Comparison of ENCODE assay signal across 12 mouse cellular contexts in genomic region chr12:76818120-76818519, GRCm38 (mm10). TPM values are rescaled to one million over a fixed set of nuclear protein-coding genes. Genes with fewer than 3 reads are reported as not detected.
DNase-seq lines count a peak whose midpoint lies in the region; ATAC-seq and TF ChIP-seq lines count a peak whose summit lies in the region.
"Had no signal": no experiment of that assay in that cellular context is flagged by ENCODE, and none has a peak within 500 bp of the region (broad histone marks: within the 10 kb centered on the region; RNA-seq: fewer than 3 reads in every experiment).

No protein-coding gene starts in this region.

- WGBS in midbrain, embryonic 14.5 days: 47% methylated on average over 4 of the region's 4 CpGs
- WGBS in midbrain, postnatal 0 days: 46% methylated on average over 4 of the region's 4 CpGs
- 55% methylated on average over 4 of the region's 4 CpGs for WGBS in stomach, embryonic 15.5 days
- WGBS in hindbrain, embryonic 13.5 days: 68% methylated on average over 4 of the region's 4 CpGs

- no peak overlapping the region for H3K4me2 ChIP-seq in midbrain, embryonic 14.5 days (ENCODE audit: low read length)
- H3K4me2 ChIP-seq in midbrain, postnatal 0 days (ENCODE audit: low read depth, low read length, poor library complexity, severe bottlenecking): no peak overlapping the region
- peak overlapping the region; percentile 17; the same call in 1 of the 2 replicates for H3K4me2 ChIP-seq in stomach, embryonic 15.5 days
- H3K4me2 ChIP-seq in hindbrain, embryonic 13.5 days: no peak overlapping the region
- H3K4me2 ChIP-seq: hindbrain, embryonic 15.5 days; liver, embryonic 15.5 days; neural tube, embryonic 12.5 days had no signal

- no peak for ATAC-seq in midbrain, embryonic 14.5 days (ENCODE audit: low FRiP score, low TSS enrichment)
- no peak for ATAC-seq in midbrain, postnatal 0 days (ENCODE audit: low FRiP score)
- ATAC-seq in stomach, embryonic 15.5 days (ENCODE audit: insufficient read depth, low FRiP score, low read depth): peak; percentile 73
- no peak for ATAC-seq in hindbrain, embryonic 13.5 days (ENCODE audit: low FRiP score)

- no peak for TF ChIP-seq CTCF in midbrain, postnatal 0 days (IDR thresholded peaks at IDR 0.05)

- H3K9me3 ChIP-seq in midbrain, embryonic 14.5 days (ENCODE audit: control insufficient read depth, low read length): no peaks in the 10 kb centered on the region
- H3K9me3 ChIP-seq in midbrain, postnatal 0 days (ENCODE audit: low read length): no peaks in the 10 kb centered on the region
- H3K9me3 ChIP-seq in stomach, embryonic 15.5 days: no peaks in the 10 kb centered on the region
- H3K9me3 ChIP-seq in hindbrain, embryonic 13.5 days: no peaks in the 10 kb centered on the region
- H3K9me3 ChIP-seq: hindbrain, embryonic 15.5 days; liver, embryonic 15.5 days; neural tube, embryonic 12.5 days had no signal

- 0 out of 2 replicates have a peak overlapping the region, but pooled peaks have one; percentile 9 for H3K27ac ChIP-seq in midbrain, embryonic 14.5 days (replicated peaks; ENCODE audit: low read depth, low read length)
- no peak overlapping the region for H3K27ac ChIP-seq in midbrain, postnatal 0 days (ENCODE audit: low read depth, low read length)
- H3K27ac ChIP-seq in stomach, embryonic 15.5 days: peak overlapping the region; percentile 86
- no peak overlapping the region for H3K27ac ChIP-seq in hindbrain, embryonic 13.5 days
- H3K27ac ChIP-seq: hindbrain, embryonic 15.5 days; liver, embryonic 15.5 days; neural tube, embryonic 12.5 days had no signal

- H3K27me3 ChIP-seq in midbrain, embryonic 14.5 days (ENCODE audit: control insufficient read depth, insufficient read depth, low read length): no peaks in the 10 kb centered on the region
- H3K27me3 ChIP-seq in midbrain, postnatal 0 days (ENCODE audit: insufficient read depth, low read length): no peaks in the 10 kb centered on the region
- H3K27me3 ChIP-seq in stomach, embryonic 15.5 days (replicated peaks): no peaks in the 10 kb centered on the region
- peaks cover 18% of the 10 kb centered on the region for H3K27me3 ChIP-seq in hindbrain, embryonic 13.5 days
- H3K27me3 ChIP-seq: hindbrain, embryonic 15.5 days had no signal

- no peak overlapping the region for H3K9ac ChIP-seq in midbrain, embryonic 14.5 days (replicated peaks; ENCODE audit: low read length)
- no peak overlapping the region for H3K9ac ChIP-seq in midbrain, postnatal 0 days (replicated peaks; ENCODE audit: low read length, poor library complexity, severe bottlenecking)
- no peak overlapping the region for H3K9ac ChIP-seq in stomach, embryonic 15.5 days
- H3K9ac ChIP-seq in hindbrain, embryonic 13.5 days: no peak overlapping the region; the same call in 1 of the 2 replicates
- H3K9ac ChIP-seq: hindbrain, embryonic 15.5 days; liver, embryonic 15.5 days; neural tube, embryonic 12.5 days had no signal

- no peak for DNase-seq in midbrain, embryonic 14.5 days
- DNase-seq in midbrain, postnatal 0 days (ENCODE audit: low spot score): no peak
- peak; percentile 87 for DNase-seq in fat pad, adult 2 months (ENCODE audit: extremely low read depth, low read depth, low spot score)
- peak; percentile 59 to 69 for DNase-seq in kidney, postnatal 36 days
- no peak for DNase-seq in layer of hippocampus, adult 18-20 months (ENCODE audit: low spot score in 2 of 2)
- DNase-seq in frontal cortex, postnatal 36 days (ENCODE audit: low spot score in 2 of 2): no peak

- H3K4me3 ChIP-seq in midbrain, embryonic 14.5 days (replicated peaks; ENCODE audit: low read depth, low read length): no peak overlapping the region
- H3K4me3 ChIP-seq in midbrain, postnatal 0 days (ENCODE audit: low read depth, low read length): no peak overlapping the region
- H3K4me3 ChIP-seq in stomach, embryonic 15.5 days (replicated peaks): no peak overlapping the region
- no peak overlapping the region for H3K4me3 ChIP-seq in hindbrain, embryonic 13.5 days
- H3K4me3 ChIP-seq: hindbrain, embryonic 15.5 days; liver, embryonic 15.5 days; neural tube, embryonic 12.5 days had no signal

- H3K4me1 ChIP-seq in midbrain, embryonic 14.5 days (ENCODE audit: control insufficient read depth, insufficient read depth, low read length): peaks cover 19% of the 10 kb centered on the region
- peaks cover 14% of the 10 kb centered on the region for H3K4me1 ChIP-seq in midbrain, postnatal 0 days (ENCODE audit: insufficient read depth, low read length)
- peaks cover 33% of the 10 kb centered on the region for H3K4me1 ChIP-seq in stomach, embryonic 15.5 days
- peaks cover 52% of the 10 kb centered on the region for H3K4me1 ChIP-seq in hindbrain, embryonic 13.5 days (replicated peaks)

- no peaks in the 10 kb centered on the region for H3K36me3 ChIP-seq in midbrain, embryonic 14.5 days (ENCODE audit: control insufficient read depth, insufficient read depth, low read length)
- H3K36me3 ChIP-seq in midbrain, postnatal 0 days (ENCODE audit: insufficient read depth, low read length): peaks cover 3% of the 10 kb centered on the region; the same call in 1 of the 2 replicates
- H3K36me3 ChIP-seq in stomach, embryonic 15.5 days: no peaks in the 10 kb centered on the region
- H3K36me3 ChIP-seq in hindbrain, embryonic 13.5 days: no peaks in the 10 kb centered on the region
- H3K36me3 ChIP-seq: hindbrain, embryonic 15.5 days; liver, embryonic 15.5 days; neural tube, embryonic 12.5 days had no signal

RNA-seq across cellular contexts. Expression of gene Rab15, which starts 4.6 kb away (rescaled TPM):
- polyA plus RNA-seq in midbrain, embryonic 14.5 days (2014; fragmentation: Nextera tagmentation; extraction: Ambion mirVana): 25.4 and 32.3 TPM in 2 replicates
- total RNA-seq in midbrain, postnatal 0 days (2014; rRNA removed): 91.1 and 122 TPM in 2 replicates
- polyA plus RNA-seq in midbrain, postnatal 0 days (2015; fragmentation: Nextera tagmentation; extraction: Ambion mirVana): 57.2 and 58.9 TPM in 2 replicates
- polyA plus RNA-seq in stomach, embryonic 15.5 days (2015; fragmentation: Nextera tagmentation; extraction: Ambion mirVana): 32.3 and 37.8 TPM in 2 replicates
- total RNA-seq in layer of hippocampus, adult 18-20 months (2021): 100 to 1,000 TPM; 187 to 197 TPM
- polyA plus RNA-seq in hindbrain, embryonic 13.5 days (2015; fragmentation: Nextera tagmentation; extraction: Ambion mirVana): 29.0 and 30.9 TPM in 2 replicates

RNA-seq across cellular contexts. Expression of gene Gpx2, which starts 22.8 kb away (rescaled TPM):
- 0.09 TPM in 1 of 2 replicates, not detected in the other for polyA plus RNA-seq in midbrain, embryonic 14.5 days (2014; fragmentation: Nextera tagmentation; extraction: Ambion mirVana)
- total RNA-seq in midbrain, postnatal 0 days (2014; rRNA removed): 0.33 TPM in 1 of 2 replicates, not detected in the other
- 0.21 TPM in 1 of 2 replicates, not detected in the other for polyA plus RNA-seq in midbrain, postnatal 0 days (2015; fragmentation: Nextera tagmentation; extraction: Ambion mirVana)
- 87.7 and 108 TPM in 2 replicates for polyA plus RNA-seq in stomach, embryonic 15.5 days (2015; fragmentation: Nextera tagmentation; extraction: Ambion mirVana)
- under 1 TPM in 1 of 2 experiments, not detected in 1; 0.51 TPM for total RNA-seq in layer of hippocampus, adult 18-20 months (2021)
- polyA plus RNA-seq in hindbrain, embryonic 13.5 days (2015; fragmentation: Nextera tagmentation; extraction: Ambion mirVana): 0.21 TPM in 1 of 2 replicates, not detected in the other
- total RNA-seq: CH12.LX had no signal
- polyA plus RNA-seq: hindbrain, embryonic 15.5 days; liver, embryonic 15.5 days; neural tube, embryonic 12.5 days had no signal

RNA-seq across cellular contexts. Expression of gene Fntb, which starts 52.7 kb away (rescaled TPM):
- polyA plus RNA-seq in midbrain, embryonic 14.5 days (2014; fragmentation: Nextera tagmentation; extraction: Ambion mirVana): 33.1 and 39.9 TPM in 2 replicates
- 33.3 and 34.3 TPM in 2 replicates for total RNA-seq in midbrain, postnatal 0 days (2014; rRNA removed)
- 36.6 and 37.8 TPM in 2 replicates for polyA plus RNA-seq in midbrain, postnatal 0 days (2015; fragmentation: Nextera tagmentation; extraction: Ambion mirVana)
- 33.7 and 35.7 TPM in 2 replicates for polyA plus RNA-seq in stomach, embryonic 15.5 days (2015; fragmentation: Nextera tagmentation; extraction: Ambion mirVana)
- 10 to 100 TPM; 25.1 to 26.8 TPM for total RNA-seq in layer of hippocampus, adult 18-20 months (2021)
- polyA plus RNA-seq in hindbrain, embryonic 13.5 days (2015; fragmentation: Nextera tagmentation; extraction: Ambion mirVana): 33.3 and 37.3 TPM in 2 replicates

RNA-seq across cellular contexts. Expression of gene Churc1, which starts 52.8 kb away (rescaled TPM):
- polyA plus RNA-seq in midbrain, embryonic 14.5 days (2014; fragmentation: Nextera tagmentation; extraction: Ambion mirVana): 103 and 129 TPM in 2 replicates
- 60.3 and 66.9 TPM in 2 replicates for total RNA-seq in midbrain, postnatal 0 days (2014; rRNA removed)
- polyA plus RNA-seq in midbrain, postnatal 0 days (2015; fragmentation: Nextera tagmentation; extraction: Ambion mirVana): 120 and 124 TPM in 2 replicates
- polyA plus RNA-seq in stomach, embryonic 15.5 days (2015; fragmentation: Nextera tagmentation; extraction: Ambion mirVana): 145 and 147 TPM in 2 replicates
- total RNA-seq in layer of hippocampus, adult 18-20 months (2021): 10 to 100 TPM; 34.7 to 37.7 TPM
- 144 and 152 TPM in 2 replicates for polyA plus RNA-seq in hindbrain, embryonic 13.5 days (2015; fragmentation: Nextera tagmentation; extraction: Ambion mirVana)

Comparison
In these comparisons a context has a peak if more than half of its experiments do, and no peak if none do; other contexts are left out.
1. H3K27ac ChIP-seq: peak in midbrain, embryonic 14.5 days (single experiment) and stomach, embryonic 15.5 days (single experiment); none in midbrain, postnatal 0 days (single experiment) and hindbrain, embryonic 13.5 days (single experiment).
2. DNase-seq: peak in fat pad, adult 2 months (single experiment) and kidney, postnatal 36 days (2 of 2); none in midbrain, embryonic 14.5 days (single experiment), midbrain, postnatal 0 days (single experiment), layer of hippocampus, adult 18-20 months (0 of 2) and frontal cortex, postnatal 36 days (0 of 2).
3. RNA of gene Gpx2, which starts 22.8 kb away (polyA plus RNA-seq): 87.7 to 108 TPM in stomach, embryonic 15.5 days; 0.21 TPM in midbrain, postnatal 0 days, 0.21 TPM in hindbrain, embryonic 13.5 days and 0.09 TPM in midbrain, embryonic 14.5 days; every median in the first group is over 10 times any median in the second.